Mouse (Mus musculus): Measurements from ENCODE around the gene Tub. TPM values are rescaled to one million over a fixed set of nuclear protein-coding genes. Genes with fewer than 3 reads are reported as not detected.

Gene Tub
- polyA plus RNA-seq, 1 experiment from 2014 or later = 41.9 TPM

DNA sequence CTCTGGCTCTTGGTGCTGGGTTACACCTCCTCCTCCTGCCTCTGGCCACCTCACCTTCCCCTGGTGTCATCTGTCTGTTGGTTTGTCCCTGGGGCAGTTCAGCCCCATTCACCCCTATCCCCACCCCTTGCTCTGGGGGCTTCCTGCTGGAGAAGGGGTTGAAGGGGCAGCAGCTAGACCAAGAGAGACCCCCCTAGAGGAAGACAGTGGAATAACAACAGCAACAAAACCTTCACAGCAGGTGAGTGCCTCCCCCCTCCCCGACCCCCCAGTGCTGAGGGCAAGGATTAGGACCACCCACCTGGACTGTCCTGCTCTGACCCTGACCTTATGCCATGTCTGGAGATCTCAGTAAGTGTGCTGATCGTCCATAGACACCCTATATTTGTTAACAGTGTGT, 15.8 kb downstream of the Tub start:
- no peaks in the 10 kb centered on the region for H3K36me3 ChIP-seq (ENCODE audit: control insufficient read depth, insufficient read depth, low read length)
- H3K4me1 ChIP-seq (ENCODE audit: control insufficient read depth, insufficient read depth, low read depth, low read length) = no peaks in the 10 kb centered on the region
- no peak overlapping the region for H3K27ac ChIP-seq (ENCODE audit: low read depth, low read length)
- no peaks in the 10 kb centered on the region for H3K27me3 ChIP-seq (replicated peaks; ENCODE audit: control insufficient read depth, insufficient read depth, low read length)
- no peaks in the 10 kb centered on the region for H3K9me3 ChIP-seq (ENCODE audit: control insufficient read depth, low read length)
- H3K4me3 ChIP-seq (ENCODE audit: low read length) = no peak overlapping the region
- WGBS = 51% methylated on average over 2 of the region's 2 CpGs
- no peak overlapping the region for H3K4me2 ChIP-seq (ENCODE audit: low read length)
- no peak for ATAC-seq
- no peak overlapping the region for H3K9ac ChIP-seq (ENCODE audit: low read depth, low read length)

- Histone ChIP-seq H3K4me2 (ENCODE audit: low read length) (no peak overlapping the region), H3K4me1 (ENCODE audit: control insufficient read depth, insufficient read depth, low read depth, low read length) (peaks cover 1% of the 10 kb centered on the region), H3K36me3 (ENCODE audit: control insufficient read depth, insufficient read depth, low read length) (no peaks in the 10 kb centered on the region), H3K9me3 (ENCODE audit: control insufficient read depth, low read length) (no peaks in the 10 kb centered on the region), H3K27ac (ENCODE audit: low read depth, low read length) (no peak overlapping the region), H3K4me3 (ENCODE audit: low read length) (no peak overlapping the region), H3K9ac (ENCODE audit: low read depth, low read length) (no peak overlapping the region), H3K27me3 (replicated peaks; ENCODE audit: control insufficient read depth, insufficient read depth, low read length) (no peaks in the 10 kb centered on the region)
- 28% methylated on average over 7 of the region's 7 CpGs for WGBS
- ATAC-seq = peak; percentile 78
These were observed 16.7 kb downstream of the Tub start for GRCm38 (mm10) chr7:108966742-108967362.

GRCm38 (mm10) chr7:108968201-108968600, 18.1 kb downstream of the Tub start:
- Histone ChIP-seq H3K27ac (ENCODE audit: low read depth, low read length) (no peak overlapping the region), H3K9ac (ENCODE audit: low read depth, low read length) (no peak overlapping the region), H3K27me3 (replicated peaks; ENCODE audit: control insufficient read depth, insufficient read depth, low read length) (no peaks in the 10 kb centered on the region), H3K36me3 (ENCODE audit: control insufficient read depth, insufficient read depth, low read length) (no peaks in the 10 kb centered on the region), H3K4me1 (ENCODE audit: control insufficient read depth, insufficient read depth, low read depth, low read length) (peaks cover 13% of the 10 kb centered on the region), H3K4me2 (ENCODE audit: low read length) (no peak overlapping the region), H3K9me3 (ENCODE audit: control insufficient read depth, low read length) (no peaks in the 10 kb centered on the region), H3K4me3 (ENCODE audit: low read length) (no peak overlapping the region)
- ATAC-seq = no peak
- 38% methylated on average over 6 of the region's 6 CpGs for WGBS

GRCm38 (mm10) chr7:108972273-108972672, 22.1 kb downstream of the Tub start:
- Histone ChIP-seq H3K9me3 (ENCODE audit: control insufficient read depth, low read length) (no peaks in the 10 kb centered on the region), H3K4me3 (ENCODE audit: low read length) (no peak overlapping the region), H3K4me1 (ENCODE audit: control insufficient read depth, insufficient read depth, low read depth, low read length) (peaks cover 13% of the 10 kb centered on the region), H3K27me3 (replicated peaks; ENCODE audit: control insufficient read depth, insufficient read depth, low read length) (no peaks in the 10 kb centered on the region), H3K36me3 (ENCODE audit: control insufficient read depth, insufficient read depth, low read length) (no peaks in the 10 kb centered on the region), H3K27ac (ENCODE audit: low read depth, low read length) (peak overlapping the region; percentile 55), H3K9ac (ENCODE audit: low read depth, low read length) (no peak overlapping the region), H3K4me2 (ENCODE audit: low read length) (no peak overlapping the region; the same call in 1 of the 2 replicates)
- WGBS = 18% methylated on average over 6 of the region's 6 CpGs
- ATAC-seq = peak; percentile 85

DNA sequence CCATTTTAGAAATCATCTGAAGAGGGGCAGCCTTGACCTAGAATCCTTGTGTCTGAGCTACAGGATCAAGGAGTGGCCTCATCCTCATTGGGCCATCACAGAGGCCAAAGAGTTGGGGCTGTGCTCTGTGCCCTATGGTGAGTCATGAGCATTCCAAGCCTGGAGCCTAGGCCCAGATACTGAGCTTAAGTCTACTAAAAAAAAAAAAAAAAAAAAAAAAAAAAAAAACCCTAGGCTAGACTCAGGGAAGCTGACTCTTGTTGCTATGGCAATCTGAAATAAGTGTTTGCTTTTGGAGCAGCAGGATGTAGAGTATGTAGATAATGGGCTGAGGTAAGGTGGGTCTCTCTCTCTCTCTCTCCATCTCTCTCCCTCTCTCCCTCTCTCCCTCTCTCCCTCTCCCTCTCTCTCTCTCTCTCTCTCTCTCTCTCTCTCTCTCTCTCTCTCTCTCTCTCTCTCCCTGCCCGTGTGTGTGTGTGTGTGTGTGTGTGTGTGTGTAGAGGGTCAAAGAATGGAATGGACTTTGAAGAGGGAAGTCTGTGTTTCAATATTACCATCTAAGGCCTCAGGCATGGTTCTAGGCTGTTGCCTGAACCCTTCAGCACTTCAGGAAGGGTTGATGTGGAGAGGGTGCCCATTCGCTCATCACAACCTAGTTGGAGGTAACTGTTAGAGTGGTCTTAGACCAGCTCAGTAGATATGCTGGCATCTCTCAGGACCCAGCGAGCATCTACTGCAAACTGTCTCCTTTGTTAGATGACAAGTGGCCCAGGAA, 36.0 kb downstream of the Tub start:
- no peaks in the 10 kb centered on the region for H3K27me3 ChIP-seq (replicated peaks; ENCODE audit: control insufficient read depth, insufficient read depth, low read length)
- H3K4me1 ChIP-seq (ENCODE audit: control insufficient read depth, insufficient read depth, low read depth, low read length) = no peaks in the 10 kb centered on the region
- no peak overlapping the region for H3K4me3 ChIP-seq (ENCODE audit: low read length)
- no peak overlapping the region for H3K4me2 ChIP-seq (ENCODE audit: low read length)
- H3K36me3 ChIP-seq (ENCODE audit: control insufficient read depth, insufficient read depth, low read length) = no peaks in the 10 kb centered on the region
- no peak for ATAC-seq
- no peaks in the 10 kb centered on the region for H3K9me3 ChIP-seq (ENCODE audit: control insufficient read depth, low read length)
- no peak overlapping the region for H3K27ac ChIP-seq (ENCODE audit: low read depth, low read length)
- no peak overlapping the region for H3K9ac ChIP-seq (ENCODE audit: low read depth, low read length)
- 90% methylated on average over 2 of the region's 3 CpGs for WGBS

GRCm38 (mm10) chr7:108991207-108991606, 41.1 kb downstream of the Tub start:
- no peaks in the 10 kb centered on the region for H3K9me3 ChIP-seq (ENCODE audit: control insufficient read depth, low read length)
- H3K4me2 ChIP-seq (ENCODE audit: low read length) = no peak overlapping the region
- 95% methylated on average over 9 of the region's 9 CpGs for WGBS
- H3K36me3 ChIP-seq (ENCODE audit: control insufficient read depth, insufficient read depth, low read length) = no peaks in the 10 kb centered on the region
- no peaks in the 10 kb centered on the region for H3K27me3 ChIP-seq (replicated peaks; ENCODE audit: control insufficient read depth, insufficient read depth, low read length)
- no peaks in the 10 kb centered on the region for H3K4me1 ChIP-seq (ENCODE audit: control insufficient read depth, insufficient read depth, low read depth, low read length)
- H3K27ac ChIP-seq (ENCODE audit: low read depth, low read length) = no peak overlapping the region
- no peak overlapping the region for H3K4me3 ChIP-seq (ENCODE audit: low read length)
- no peak overlapping the region for H3K9ac ChIP-seq (ENCODE audit: low read depth, low read length)
- no peak for ATAC-seq

GRCm38 (mm10) chr7:108993230-108993629, 43.1 kb downstream of the Tub start:
- 67% methylated on average over 7 of the region's 7 CpGs for WGBS
- Histone ChIP-seq H3K9me3 (ENCODE audit: control insufficient read depth, low read length) (no peaks in the 10 kb centered on the region), H3K4me1 (ENCODE audit: control insufficient read depth, insufficient read depth, low read depth, low read length) (no peaks in the 10 kb centered on the region), H3K4me3 (ENCODE audit: low read length) (no peak overlapping the region), H3K27ac (ENCODE audit: low read depth, low read length) (no peak overlapping the region), H3K36me3 (ENCODE audit: control insufficient read depth, insufficient read depth, low read length) (no peaks in the 10 kb centered on the region), H3K4me2 (ENCODE audit: low read length) (no peak overlapping the region), H3K27me3 (replicated peaks; ENCODE audit: control insufficient read depth, insufficient read depth, low read length) (no peaks in the 10 kb centered on the region), H3K9ac (ENCODE audit: low read depth, low read length) (no peak overlapping the region)
- no peak for ATAC-seq

GRCm38 (mm10) chr7:108993881-108994291, 43.7 kb downstream of the Tub start:
- WGBS = 75% methylated on average over 3 of the region's 3 CpGs
- H3K36me3 ChIP-seq (ENCODE audit: control insufficient read depth, insufficient read depth, low read length) = no peaks in the 10 kb centered on the region
- H3K27me3 ChIP-seq (replicated peaks; ENCODE audit: control insufficient read depth, insufficient read depth, low read length) = no peaks in the 10 kb centered on the region
- no peak overlapping the region for H3K4me2 ChIP-seq (ENCODE audit: low read length)
- ATAC-seq = 0 out of 2 replicates have a peak, but pooled peaks have one; percentile 24
- H3K9me3 ChIP-seq (ENCODE audit: control insufficient read depth, low read length) = no peaks in the 10 kb centered on the region
- H3K27ac ChIP-seq (ENCODE audit: low read depth, low read length) = no peak overlapping the region
- no peak overlapping the region for H3K9ac ChIP-seq (ENCODE audit: low read depth, low read length)
- H3K4me1 ChIP-seq (ENCODE audit: control insufficient read depth, insufficient read depth, low read depth, low read length) = no peaks in the 10 kb centered on the region
- H3K4me3 ChIP-seq (ENCODE audit: low read length) = no peak overlapping the region

- H3K4me1 ChIP-seq (ENCODE audit: control insufficient read depth, insufficient read depth, low read depth, low read length) = no peaks in the 10 kb centered on the region
- no peak overlapping the region for H3K9ac ChIP-seq (ENCODE audit: low read depth, low read length)
- H3K27ac ChIP-seq (ENCODE audit: low read depth, low read length) = no peak overlapping the region
- no peaks in the 10 kb centered on the region for H3K9me3 ChIP-seq (ENCODE audit: control insufficient read depth, low read length)
- no peak overlapping the region for H3K4me3 ChIP-seq (ENCODE audit: low read length)
- no peak for ATAC-seq
- H3K27me3 ChIP-seq (replicated peaks; ENCODE audit: control insufficient read depth, insufficient read depth, low read length) = no peaks in the 10 kb centered on the region
- no peak overlapping the region for H3K4me2 ChIP-seq (ENCODE audit: low read length)
- H3K36me3 ChIP-seq (ENCODE audit: control insufficient read depth, insufficient read depth, low read length) = no peaks in the 10 kb centered on the region
- 64% methylated on average over 6 of the region's 6 CpGs for WGBS
These were observed 46.0 kb downstream of the Tub start for GRCm38 (mm10) chr7:108996156-108996555.
